Mouse (Mus musculus): ENCODE measurements at regions not wholly inside any gene's neighbourhood (a gene's known extent, or its start where the extent isn't known, plus 50 kb on each side); places are given as distances from the start of the nearest gene placed in this dataset.

GRCm38 (mm10) chr11:7530482-7531148, 316.9 kb upstream of the Igfbp3 start:
- DNase-seq (ENCODE audit: extremely low read depth, insufficient read length, low spot score) = no peak

GRCm38 (mm10) chr11:7519556-7519955, 305.8 kb upstream of the Igfbp3 start:
- DNase-seq (ENCODE audit: extremely low read depth, insufficient read length, low spot score) = no peak

- DNase-seq (ENCODE audit: extremely low read depth, insufficient read length, low spot score) = no peak
These were observed 295.1 kb upstream of the Igfbp3 start for GRCm38 (mm10) chr11:7508861-7509260.

- no peak for DNase-seq (ENCODE audit: extremely low read depth, insufficient read length, low spot score)
These were observed 292.8 kb upstream of the Igfbp3 start for GRCm38 (mm10) chr11:7506421-7506945.

- no peak for DNase-seq (ENCODE audit: extremely low read depth, insufficient read length, low spot score)
These were observed 291.1 kb upstream of the Igfbp3 start for GRCm38 (mm10) chr11:7504651-7505321.

- no peak for DNase-seq (ENCODE audit: extremely low read depth, insufficient read length, low spot score)
These were observed 289.0 kb upstream of the Igfbp3 start for GRCm38 (mm10) chr11:7502679-7503078.

- peak; percentile 14 for DNase-seq (ENCODE audit: extremely low read depth, insufficient read length, low spot score)
These were observed 288.3 kb upstream of the Igfbp3 start for GRCm38 (mm10) chr11:7502045-7502444.

- DNase-seq (ENCODE audit: extremely low read depth, insufficient read length, low spot score) = no peak
These were observed 284.1 kb upstream of the Igfbp3 start for GRCm38 (mm10) chr11:7497803-7498202.

GRCm38 (mm10) chr11:7473832-7474545, 260.3 kb upstream of the Igfbp3 start:
- DNase-seq (ENCODE audit: extremely low read depth, insufficient read length, low spot score) = no peak

GRCm38 (mm10) chr11:7465522-7465921, 251.8 kb upstream of the Igfbp3 start:
- DNase-seq (ENCODE audit: extremely low read depth, insufficient read length, low spot score) = no peak

GRCm38 (mm10) chr11:7461956-7462771, 248.4 kb upstream of the Igfbp3 start:
- no peak for DNase-seq (ENCODE audit: extremely low read depth, insufficient read length, low spot score)

- DNase-seq (ENCODE audit: extremely low read depth, insufficient read length, low spot score) = peak; percentile 44
These were observed 238.0 kb upstream of the Igfbp3 start for GRCm38 (mm10) chr11:7451756-7452155.

GRCm38 (mm10) chr11:7444494-7444893, 230.8 kb upstream of the Igfbp3 start:
- no peak for DNase-seq (ENCODE audit: extremely low read depth, insufficient read length, low spot score)

- no peak for DNase-seq (ENCODE audit: extremely low read depth, insufficient read length, low spot score)
These were observed 225.6 kb upstream of the Igfbp3 start for GRCm38 (mm10) chr11:7439276-7439675.

- DNase-seq (ENCODE audit: extremely low read depth, insufficient read length, low spot score) = no peak
These were observed 220.9 kb upstream of the Igfbp3 start for GRCm38 (mm10) chr11:7434591-7434990.

GRCm38 (mm10) chr11:7427771-7428170, 214.0 kb upstream of the Igfbp3 start:
- DNase-seq (ENCODE audit: extremely low read depth, insufficient read length, low spot score) = no peak

- peak; percentile 22 for DNase-seq (ENCODE audit: extremely low read depth, insufficient read length, low spot score)
These were observed 211.5 kb upstream of the Igfbp3 start for GRCm38 (mm10) chr11:7425233-7425632.

- DNase-seq (ENCODE audit: extremely low read depth, insufficient read length, low spot score) = no peak
These were observed 210.4 kb upstream of the Igfbp3 start for GRCm38 (mm10) chr11:7424082-7424471.

GRCm38 (mm10) chr11:7423276-7424081, 209.8 kb upstream of the Igfbp3 start:
- peak; percentile 82 for DNase-seq (ENCODE audit: extremely low read depth, insufficient read length, low spot score)

- DNase-seq (ENCODE audit: extremely low read depth, insufficient read length, low spot score) = no peak
These were observed 198.9 kb upstream of the Igfbp3 start for GRCm38 (mm10) chr11:7412631-7413030.

Measured in 3134 (cell line).